Mouse (Mus musculus): ENCODE results near the gene 2410015M20Rik. TPM values are rescaled to one million over a fixed set of nuclear protein-coding genes. Genes with fewer than 3 reads are reported as not detected.

2410015M20Rik gene
- polyA plus RNA-seq, 1 experiment from 2014 or later: 251 TPM

DNA sequence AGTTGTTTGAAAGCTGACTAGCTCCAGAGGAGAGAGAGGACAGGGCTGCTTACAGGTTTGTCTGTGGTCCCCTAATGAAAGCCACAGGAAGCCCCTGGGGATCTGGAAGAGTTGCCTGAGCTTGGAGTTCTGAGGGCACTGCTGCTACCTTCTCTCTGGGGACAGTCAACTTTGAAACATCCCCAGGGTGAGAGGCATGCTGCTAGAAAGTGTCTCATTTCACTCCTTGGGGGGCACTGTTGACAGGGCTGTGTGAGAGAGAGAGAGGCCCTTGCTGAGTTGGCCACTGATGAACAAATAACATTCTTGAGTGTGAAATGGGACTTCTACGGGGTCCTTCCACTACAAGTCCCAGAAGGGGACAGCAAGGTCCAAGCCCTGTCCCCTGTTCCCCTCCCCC is 21.8 kb downstream of the 2410015M20Rik start:
- DNase-seq (ENCODE audit: low spot score): no peak
- ATAC-seq: no peak
- Histone ChIP-seq H3K4me3 (ENCODE audit: low read depth, low read length) (no peak overlapping the region), H3K9ac (ENCODE audit: low read length) (peak overlapping the region; percentile 25; the same call in 1 of the 2 replicates), H3K27ac (ENCODE audit: low read depth, low read length) (0 out of 2 replicates have a peak overlapping the region, but pooled peaks have one; percentile 27), H3K27me3 (replicated peaks; ENCODE audit: control insufficient read depth, insufficient read depth, low read length) (no peaks in the 10 kb centered on the region), H3K4me1 (ENCODE audit: control insufficient read depth, insufficient read depth, low read length) (peaks cover 25% of the 10 kb centered on the region), H3K36me3 (ENCODE audit: control insufficient read depth, insufficient read depth, low read length) (peaks cover 67% of the 10 kb centered on the region), H3K9me3 (replicated peaks; ENCODE audit: control insufficient read depth, low read length) (no peaks in the 10 kb centered on the region), H3K4me2 (ENCODE audit: low read length) (peak overlapping the region; percentile 85; the same call in 1 of the 2 replicates)
- WGBS: 75% methylated on average over 1 of the region's 1 CpGs

DNA sequence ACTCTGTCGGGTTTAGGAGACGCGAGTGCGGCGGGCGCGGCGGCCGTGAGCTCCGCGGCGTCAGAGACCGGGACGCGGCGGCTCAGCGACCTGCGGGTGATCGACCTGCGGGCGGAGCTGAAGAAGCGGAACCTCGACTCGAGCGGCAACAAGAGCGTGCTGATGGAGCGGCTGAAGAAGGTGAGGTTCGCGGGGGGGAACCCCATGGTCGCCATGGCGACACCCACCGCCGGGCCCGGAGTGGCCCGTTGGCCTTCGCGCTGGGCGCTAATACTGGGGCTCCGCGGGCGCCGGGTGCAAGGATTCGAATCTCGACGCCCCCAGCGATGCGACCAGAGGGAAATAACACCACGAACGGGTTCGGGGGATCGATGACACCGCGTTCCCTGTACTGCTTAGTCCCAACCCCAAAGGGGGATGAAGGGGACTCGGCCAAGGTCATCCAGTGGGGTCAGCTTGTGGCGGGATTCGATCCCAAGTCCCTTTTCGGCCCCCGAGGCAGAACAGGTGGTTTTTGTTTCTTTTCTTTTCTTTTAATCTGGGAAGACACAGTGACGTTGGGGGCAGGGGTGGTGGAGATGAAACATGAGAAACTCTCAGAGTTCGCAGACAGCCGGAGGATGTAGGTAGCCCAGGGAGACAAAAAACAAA is 24.3 kb downstream of the 2410015M20Rik start:
- Histone ChIP-seq H3K27ac (ENCODE audit: low read depth, low read length) (peak overlapping the region; percentile 92), H3K9ac (ENCODE audit: low read length) (peak overlapping the region; percentile 90), H3K9me3 (replicated peaks; ENCODE audit: control insufficient read depth, low read length) (no peaks in the 10 kb centered on the region), H3K27me3 (replicated peaks; ENCODE audit: control insufficient read depth, insufficient read depth, low read length) (no peaks in the 10 kb centered on the region), H3K4me1 (ENCODE audit: control insufficient read depth, insufficient read depth, low read length) (peaks cover 29% of the 10 kb centered on the region), H3K4me3 (ENCODE audit: low read depth, low read length) (peak overlapping the region; percentile 89), H3K4me2 (ENCODE audit: low read length) (peak overlapping the region; percentile 85), H3K36me3 (ENCODE audit: control insufficient read depth, insufficient read depth, low read length) (peaks cover 64% of the 10 kb centered on the region)
- WGBS: under 1% methylated on average over 61 of the region's 61 CpGs
- ATAC-seq: peak; percentile 16
- DNase-seq (ENCODE audit: low spot score): peak; percentile 41

DNA sequence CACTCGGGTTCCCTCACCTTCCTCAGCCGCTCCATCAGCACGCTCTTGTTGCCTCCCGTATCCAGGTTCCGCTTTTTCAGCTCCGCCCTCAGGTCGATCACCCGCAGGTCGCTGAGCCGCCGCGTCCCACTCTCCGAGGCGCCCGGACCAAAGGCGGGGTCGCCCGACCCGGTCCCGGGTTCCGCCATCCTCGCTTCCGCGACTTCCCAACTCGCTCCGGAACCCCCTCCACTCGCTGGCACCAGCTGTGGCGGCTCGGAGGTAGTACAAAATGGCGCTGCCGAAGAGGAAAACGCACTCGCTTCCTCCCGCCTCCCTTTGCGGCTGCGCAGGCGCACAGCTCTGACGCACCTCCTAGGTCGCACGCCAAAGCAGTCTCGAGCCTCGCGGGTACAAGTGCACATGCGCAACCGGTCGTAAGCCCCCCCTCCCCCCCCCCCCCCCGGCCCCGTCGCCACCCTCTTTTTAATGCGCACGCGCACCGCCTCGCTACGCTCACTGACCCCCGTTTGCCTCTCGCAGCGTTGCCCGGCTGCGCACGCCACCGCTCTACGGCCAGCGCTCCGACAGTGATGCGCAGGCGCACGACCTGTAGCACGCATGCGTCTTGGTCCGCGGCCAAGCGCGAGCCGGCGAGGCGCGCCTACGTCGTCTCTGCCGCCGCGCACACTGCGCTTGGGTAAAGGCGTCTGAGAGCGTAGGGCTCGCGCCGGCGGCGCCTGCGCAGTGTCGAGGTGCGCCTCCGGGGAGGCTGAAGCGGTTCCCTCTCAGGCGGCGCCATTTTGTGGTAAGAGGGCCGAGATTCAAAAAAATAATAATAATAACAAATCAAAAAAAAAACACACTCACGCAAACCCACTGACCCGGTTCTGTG is 25.1 kb downstream of the 2410015M20Rik start, which contains the start of the genes Safb2 and Safb:
Safb2 (minus strand) TSS at position 329 of the 874 bp plus-strand sequence.
Safb (plus strand) TSS at position 569 of the 874 bp plus-strand sequence.
- Histone ChIP-seq H3K4me3 (ENCODE audit: low read depth, low read length) (peak within 1 kb of the TSS; percentile 89), H3K36me3 (ENCODE audit: control insufficient read depth, insufficient read depth, low read length) (peaks cover 64% of the 10 kb centered on the region), H3K4me1 (ENCODE audit: control insufficient read depth, insufficient read depth, low read length) (peaks cover 29% of the 10 kb centered on the region), H3K9me3 (replicated peaks; ENCODE audit: control insufficient read depth, low read length) (no peaks in the 10 kb centered on the region), H3K9ac (ENCODE audit: low read length) (peak within 1 kb of the TSS; percentile 90), H3K27me3 (replicated peaks; ENCODE audit: control insufficient read depth, insufficient read depth, low read length) (no peaks in the 10 kb centered on the region), H3K27ac (ENCODE audit: low read depth, low read length) (peak within 1 kb of the TSS; percentile 93), H3K4me2 (ENCODE audit: low read length) (peak within 1 kb of the TSS; percentile 86)
- ATAC-seq: peak; percentile 95
- WGBS: under 1% methylated on average over 86 of the region's 101 CpGs
- DNase-seq (ENCODE audit: low spot score): peak; percentile 100

DNA sequence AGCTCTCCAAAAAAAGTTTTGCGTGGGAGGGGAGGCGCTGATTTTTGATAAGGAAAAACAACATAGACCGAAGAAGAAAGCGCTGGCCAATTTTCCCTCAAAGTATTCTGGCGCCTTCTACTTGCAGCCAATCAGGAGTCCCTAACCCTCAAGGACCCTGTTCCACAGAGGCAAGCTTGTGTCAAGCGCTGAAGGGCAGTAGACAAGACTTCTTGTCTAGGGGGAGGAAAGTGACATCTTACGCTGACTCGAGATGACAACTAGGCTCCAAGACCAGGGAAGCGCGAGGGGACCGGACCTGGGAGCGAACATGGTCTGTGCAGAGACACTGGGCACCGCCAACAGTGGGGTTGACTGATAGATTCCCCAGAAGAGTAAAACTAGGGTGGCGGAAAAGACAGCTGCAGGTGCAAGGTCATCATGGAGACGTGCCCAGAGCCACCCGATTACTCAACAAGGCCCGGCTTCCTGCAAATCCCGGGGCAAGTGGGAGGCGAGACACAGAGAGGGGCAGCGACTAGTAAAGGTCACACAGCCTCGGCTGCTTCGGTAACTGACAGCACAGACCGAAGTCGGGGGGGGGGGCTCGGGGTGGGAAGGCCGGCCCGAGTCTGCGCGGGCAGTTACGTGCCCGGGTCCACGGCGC is 25.8 kb downstream of the 2410015M20Rik start:
- Histone ChIP-seq H3K27me3 (replicated peaks; ENCODE audit: control insufficient read depth, insufficient read depth, low read length) (no peaks in the 10 kb centered on the region), H3K27ac (ENCODE audit: low read depth, low read length) (peak overlapping the region; percentile 93), H3K4me2 (ENCODE audit: low read length) (peak overlapping the region; percentile 86), H3K9ac (ENCODE audit: low read length) (peak overlapping the region; percentile 89), H3K4me1 (ENCODE audit: control insufficient read depth, insufficient read depth, low read length) (peaks cover 29% of the 10 kb centered on the region), H3K9me3 (replicated peaks; ENCODE audit: control insufficient read depth, low read length) (no peaks in the 10 kb centered on the region), H3K36me3 (ENCODE audit: control insufficient read depth, insufficient read depth, low read length) (peaks cover 63% of the 10 kb centered on the region), H3K4me3 (ENCODE audit: low read depth, low read length) (peak overlapping the region; percentile 89)
- 4% methylated on average over 32 of the region's 33 CpGs for WGBS
- DNase-seq (ENCODE audit: low spot score) (no peak), ATAC-seq (no peak)

DNA sequence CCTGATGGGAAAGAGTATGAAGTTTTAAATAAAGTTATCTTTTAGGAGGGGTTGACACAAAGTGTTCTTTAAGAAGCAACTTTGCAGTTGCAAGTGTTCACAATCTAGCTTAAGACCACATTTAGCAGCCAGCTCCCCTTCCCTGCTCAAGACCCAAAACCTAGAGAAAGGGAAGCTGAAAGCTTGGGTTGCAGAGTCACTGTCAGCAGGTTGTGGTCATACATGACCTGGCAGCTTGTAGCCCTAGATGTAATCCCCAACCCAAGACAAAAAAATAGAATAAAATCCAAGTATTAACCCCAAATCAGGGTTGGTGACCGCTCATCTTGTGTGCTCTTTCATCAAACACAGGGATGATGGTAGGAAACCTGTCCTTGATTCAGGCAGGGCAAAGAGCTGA is 26.5 kb downstream of the 2410015M20Rik start:
- Histone ChIP-seq H3K27ac (ENCODE audit: low read depth, low read length) (no peak overlapping the region), H3K4me1 (ENCODE audit: control insufficient read depth, insufficient read depth, low read length) (peaks cover 29% of the 10 kb centered on the region), H3K9ac (ENCODE audit: low read length) (peak overlapping the region; percentile 89), H3K4me2 (ENCODE audit: low read length) (peak overlapping the region; percentile 86), H3K27me3 (replicated peaks; ENCODE audit: control insufficient read depth, insufficient read depth, low read length) (no peaks in the 10 kb centered on the region), H3K36me3 (ENCODE audit: control insufficient read depth, insufficient read depth, low read length) (peaks cover 63% of the 10 kb centered on the region), H3K4me3 (ENCODE audit: low read depth, low read length) (peak overlapping the region; percentile 89), H3K9me3 (replicated peaks; ENCODE audit: control insufficient read depth, low read length) (no peaks in the 10 kb centered on the region)
- DNase-seq (ENCODE audit: low spot score) (no peak), ATAC-seq (no peak)
- 65% methylated on average over 1 of the region's 1 CpGs for WGBS

DNA sequence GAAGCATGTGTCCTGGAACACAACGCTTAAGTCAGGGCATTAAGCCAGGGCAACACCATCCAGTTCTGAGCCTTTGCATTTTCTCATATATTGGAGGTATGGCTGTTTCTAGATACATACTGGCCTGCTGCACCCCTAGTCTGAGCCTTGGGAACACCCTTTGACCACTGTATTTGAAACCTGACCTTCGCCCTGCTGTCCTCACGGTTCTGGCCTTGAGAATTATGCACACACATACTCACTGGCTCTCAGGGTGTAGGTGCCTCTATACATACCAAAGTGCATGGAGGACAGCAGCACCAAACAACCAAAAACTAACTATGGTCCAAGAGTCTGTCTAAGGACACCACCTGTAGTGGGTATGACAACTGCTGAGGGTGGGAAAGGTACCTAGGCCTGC is 36.6 kb downstream of the 2410015M20Rik start:
- no peak overlapping the region for H3K9ac ChIP-seq (ENCODE audit: low read length)
- DNase-seq (ENCODE audit: low spot score): no peak
- H3K4me1 ChIP-seq (ENCODE audit: control insufficient read depth, insufficient read depth, low read length): no peaks in the 10 kb centered on the region
- H3K27ac ChIP-seq (ENCODE audit: low read depth, low read length): no peak overlapping the region
- 88% methylated on average over 3 of the region's 3 CpGs for WGBS
- no peak overlapping the region for H3K4me2 ChIP-seq (ENCODE audit: low read length)
- H3K27me3 ChIP-seq (replicated peaks; ENCODE audit: control insufficient read depth, insufficient read depth, low read length): no peaks in the 10 kb centered on the region
- no peak for ATAC-seq
- no peaks in the 10 kb centered on the region for H3K9me3 ChIP-seq (replicated peaks; ENCODE audit: control insufficient read depth, low read length)
- no peak overlapping the region for H3K4me3 ChIP-seq (ENCODE audit: low read depth, low read length)
- peaks cover 93% of the 10 kb centered on the region for H3K36me3 ChIP-seq (ENCODE audit: control insufficient read depth, insufficient read depth, low read length)

DNA sequence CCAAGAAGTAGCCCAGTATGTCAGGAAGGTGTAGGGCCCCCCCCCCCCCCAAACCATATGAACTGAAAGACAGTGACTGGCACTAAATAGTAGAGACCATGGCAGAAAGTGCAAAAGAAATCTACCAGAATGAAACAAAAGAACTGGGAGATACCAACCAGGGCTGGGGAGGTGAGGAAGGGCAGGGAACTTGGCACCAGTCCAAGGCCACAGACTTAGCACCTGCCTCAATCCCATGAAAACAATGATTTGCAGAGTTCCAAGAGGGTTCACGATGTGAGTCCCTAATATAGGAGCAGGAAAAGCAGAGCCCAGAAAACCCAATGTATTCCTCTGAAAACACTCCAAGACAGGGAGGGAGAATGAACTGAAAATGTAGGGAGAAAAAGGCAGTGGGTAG is 37.4 kb downstream of the 2410015M20Rik start:
- H3K36me3 ChIP-seq (ENCODE audit: control insufficient read depth, insufficient read depth, low read length): peaks cover 93% of the 10 kb centered on the region
- no peaks in the 10 kb centered on the region for H3K27me3 ChIP-seq (replicated peaks; ENCODE audit: control insufficient read depth, insufficient read depth, low read length)
- no peak overlapping the region for H3K4me2 ChIP-seq (ENCODE audit: low read length)
- no peaks in the 10 kb centered on the region for H3K4me1 ChIP-seq (ENCODE audit: control insufficient read depth, insufficient read depth, low read length)
- ATAC-seq: no peak
- H3K4me3 ChIP-seq (ENCODE audit: low read depth, low read length): no peak overlapping the region
- H3K27ac ChIP-seq (ENCODE audit: low read depth, low read length): no peak overlapping the region
- no peak overlapping the region for H3K9ac ChIP-seq (ENCODE audit: low read length)
- peak; percentile 28 for DNase-seq (ENCODE audit: low spot score)
- 25% methylated on average over 1 of the region's 1 CpGs for WGBS
- H3K9me3 ChIP-seq (replicated peaks; ENCODE audit: control insufficient read depth, low read length): no peaks in the 10 kb centered on the region

DNA sequence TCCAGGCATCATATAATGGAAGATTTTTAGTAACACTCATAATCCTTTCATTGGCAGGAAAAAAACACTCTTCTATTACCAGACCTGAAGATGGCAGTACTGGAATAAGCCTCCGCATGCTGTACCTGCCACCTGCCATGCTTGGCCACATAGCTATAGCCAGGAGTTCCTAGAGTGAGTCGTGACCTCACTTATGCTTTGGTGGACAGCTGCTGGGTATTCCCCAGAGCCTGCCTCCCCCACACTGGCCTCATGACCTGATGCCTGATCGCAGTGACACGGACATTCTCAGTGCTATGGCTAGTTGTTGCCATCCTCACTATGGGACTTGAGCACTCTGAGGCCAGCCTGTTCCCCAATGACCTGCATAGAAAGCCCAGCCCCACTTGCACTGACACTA is 39.3 kb downstream of the 2410015M20Rik start:
- ATAC-seq: no peak
- no peaks in the 10 kb centered on the region for H3K9me3 ChIP-seq (replicated peaks; ENCODE audit: control insufficient read depth, low read length)
- 93% methylated on average over 4 of the region's 4 CpGs for whole genome bisulfite sequencing
- H3K4me3 ChIP-seq (ENCODE audit: low read depth, low read length): no peak overlapping the region
- H3K36me3 ChIP-seq (ENCODE audit: control insufficient read depth, insufficient read depth, low read length): peaks cover 99% of the 10 kb centered on the region
- H3K4me1 ChIP-seq (ENCODE audit: control insufficient read depth, insufficient read depth, low read length): no peaks in the 10 kb centered on the region
- DNase-seq (ENCODE audit: low spot score): no peak
- H3K4me2 ChIP-seq (ENCODE audit: low read length): no peak overlapping the region
- no peak overlapping the region for H3K27ac ChIP-seq (ENCODE audit: low read depth, low read length)
- H3K27me3 ChIP-seq (replicated peaks; ENCODE audit: control insufficient read depth, insufficient read depth, low read length): no peaks in the 10 kb centered on the region
- no peak overlapping the region for H3K9ac ChIP-seq (ENCODE audit: low read length)
